Mouse (Mus musculus) erythroblast, embryonic 14.5 days (primary cell): ENCODE results near the gene Jdp2. TPM values are rescaled to one million over a fixed set of nuclear protein-coding genes. Genes with fewer than 3 reads are reported as not detected.

Experiments
- H3K27me3 ChIP-seq: 2 replicates; pipeline ENCODE4 v1.6.1; 2012; ENCODE audit warnings: inconsistent platforms; ENCODE audit not compliant: control insufficient read depth
- H3K36me3 ChIP-seq: 2 replicates; pipeline ENCODE4 v1.6.1; 2012; ENCODE audit warnings: mild to moderate bottlenecking, inconsistent platforms; ENCODE audit not compliant: control insufficient read depth
- H3K4me1 ChIP-seq: 2 replicates; pipeline ENCODE4 v1.6.1; 2012; ENCODE audit warnings: inconsistent platforms; ENCODE audit not compliant: control insufficient read depth
- H3K4me3 ChIP-seq: replicated peaks from 2 replicates; pipeline ENCODE3; 2012; ENCODE audit warnings: moderate library complexity, mild to moderate bottlenecking, inconsistent platforms
- H3K9me3 ChIP-seq: 2 replicates; pipeline ENCODE4 v1.6.1; 2012; ENCODE audit warnings: low read length, inconsistent platforms, mixed read lengths; ENCODE audit not compliant: control insufficient read depth
- GATA1 ChIP-seq: IDR thresholded peaks from 2 replicates; pipeline ENCODE4 v1.6.1; 2012; ENCODE audit warnings: low read length, inconsistent platforms, mixed read lengths
- TAL1 ChIP-seq: IDR thresholded peaks from 3 replicates; pipeline ENCODE4 v1.6.1; 2012; ENCODE audit warnings: low read length, inconsistent platforms, mixed read lengths
- polyA plus RNA-seq: library from polyadenylated mRNA; stranded (reverse); fragments of >175 nt; gene quantifications from 2 replicates; pipeline ENCODE4 v1.2.3, GENCODE M21; 2012

The Jdp2 gene
- 0.07 and 0.10 TPM in 2 replicates for polyA plus RNA-seq

- Histone ChIP-seq H3K27me3 (peaks cover 70% of the 10 kb centered on the region), H3K9me3 (no peaks in the 10 kb centered on the region; the same call in 1 of the 2 replicates), H3K36me3 (no peaks in the 10 kb centered on the region), H3K4me1 (no peaks in the 10 kb centered on the region), H3K4me3 (peak within 1 kb of the TSS; percentile 43)
- TF ChIP-seq GATA1 = no peak
- TF ChIP-seq TAL1 = no peak
These were observed at the start of gene Jdp2 for GRCm38 (mm10) chr12:85598611-85599477. Gene Jdp2, plus strand, starts transcription at chr12:85599027.

- no peaks in the 10 kb centered on the region; the same call in 1 of the 2 replicates for H3K27me3 ChIP-seq
- no peaks in the 10 kb centered on the region for H3K4me1 ChIP-seq
- H3K4me3 ChIP-seq = no peak overlapping the region
- no peaks in the 10 kb centered on the region for H3K9me3 ChIP-seq
- H3K36me3 ChIP-seq = no peaks in the 10 kb centered on the region
- no peak for TF ChIP-seq TAL1
- no peak for TF ChIP-seq GATA1
These were observed 49.2 kb upstream of the Jdp2 start for GRCm38 (mm10) chr12:85549661-85550060.

DNA sequence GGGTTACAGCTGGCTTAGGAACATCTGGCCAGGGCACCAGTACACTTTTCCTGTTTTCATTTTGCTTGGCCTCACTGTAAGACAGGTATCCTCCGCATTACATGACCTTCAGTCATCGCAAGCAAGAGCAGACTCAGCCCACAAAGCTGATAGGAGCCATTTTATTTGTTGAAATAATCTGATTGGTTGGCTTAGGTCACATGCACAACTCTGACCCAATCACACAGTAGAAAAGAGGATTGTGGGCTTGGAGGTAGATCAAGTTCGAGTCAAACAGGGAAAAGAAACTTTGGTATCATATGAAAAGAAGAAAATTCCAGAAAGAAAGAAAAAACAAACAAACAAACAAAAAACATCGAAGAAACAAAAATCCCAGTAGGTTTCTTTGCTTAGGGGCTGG lies 48.4 kb upstream of the Jdp2 start:
- Histone ChIP-seq H3K9me3 (no peaks in the 10 kb centered on the region), H3K4me1 (no peaks in the 10 kb centered on the region), H3K4me3 (no peak overlapping the region), H3K36me3 (no peaks in the 10 kb centered on the region), H3K27me3 (no peaks in the 10 kb centered on the region; the same call in 1 of the 2 replicates)
- TF ChIP-seq GATA1 (no peak), TAL1 (no peak)

DNA sequence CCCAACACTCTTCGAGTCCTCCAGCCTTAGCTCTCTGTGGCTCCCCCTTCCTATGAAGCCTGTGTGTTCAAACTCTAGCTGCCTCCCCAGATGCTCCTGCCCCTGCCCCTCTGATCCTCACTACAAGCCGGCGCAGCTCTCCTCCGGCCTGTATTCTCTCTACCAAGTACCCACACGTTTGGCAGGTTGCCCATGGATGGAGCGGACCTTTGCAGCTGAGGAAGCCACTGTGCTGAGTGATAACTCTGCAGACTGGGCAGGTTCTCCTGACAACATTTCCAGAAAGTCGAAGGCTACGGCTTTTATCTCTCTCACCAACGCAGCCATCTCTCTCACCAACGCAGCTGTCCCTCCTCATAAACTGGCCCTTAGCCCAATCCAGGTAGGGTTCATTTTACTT lies 39.5 kb upstream of the Jdp2 start:
- Histone ChIP-seq H3K9me3 (no peaks in the 10 kb centered on the region), H3K36me3 (no peaks in the 10 kb centered on the region), H3K4me1 (no peaks in the 10 kb centered on the region), H3K27me3 (no peaks in the 10 kb centered on the region), H3K4me3 (no peak overlapping the region)
- TF ChIP-seq GATA1 (no peak), TAL1 (no peak)

DNA sequence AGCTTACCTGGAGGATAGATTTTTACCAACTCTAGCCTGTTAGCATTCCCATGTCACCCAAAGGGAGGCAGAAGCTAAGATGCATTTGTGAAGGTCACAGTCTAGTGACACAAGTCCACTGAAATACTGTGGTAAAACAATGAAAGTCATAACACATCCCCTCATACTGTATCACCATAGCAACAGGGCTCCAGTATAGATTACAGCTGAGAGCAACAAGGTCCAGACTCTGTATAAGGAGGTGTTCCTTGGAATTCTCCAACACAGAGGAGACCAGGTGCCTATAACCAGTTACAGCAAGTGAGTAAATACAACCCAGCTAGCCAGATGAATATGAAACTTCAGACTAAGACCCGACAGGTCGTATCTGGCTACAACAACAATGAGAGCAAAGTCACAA lies 33.4 kb upstream of the Jdp2 start:
- TF ChIP-seq TAL1 = no peak
- Histone ChIP-seq H3K9me3 (no peaks in the 10 kb centered on the region), H3K4me3 (no peak overlapping the region), H3K27me3 (no peaks in the 10 kb centered on the region), H3K4me1 (no peaks in the 10 kb centered on the region), H3K36me3 (no peaks in the 10 kb centered on the region)

GRCm38 (mm10) chr12:85568298-85568697 lies 30.5 kb upstream of the Jdp2 start:
- no peaks in the 10 kb centered on the region for H3K9me3 ChIP-seq
- no peaks in the 10 kb centered on the region for H3K4me1 ChIP-seq
- H3K36me3 ChIP-seq = no peaks in the 10 kb centered on the region
- TF ChIP-seq GATA1 (no peak), TAL1 (no peak)
- H3K27me3 ChIP-seq = no peaks in the 10 kb centered on the region
- no peak overlapping the region for H3K4me3 ChIP-seq

DNA sequence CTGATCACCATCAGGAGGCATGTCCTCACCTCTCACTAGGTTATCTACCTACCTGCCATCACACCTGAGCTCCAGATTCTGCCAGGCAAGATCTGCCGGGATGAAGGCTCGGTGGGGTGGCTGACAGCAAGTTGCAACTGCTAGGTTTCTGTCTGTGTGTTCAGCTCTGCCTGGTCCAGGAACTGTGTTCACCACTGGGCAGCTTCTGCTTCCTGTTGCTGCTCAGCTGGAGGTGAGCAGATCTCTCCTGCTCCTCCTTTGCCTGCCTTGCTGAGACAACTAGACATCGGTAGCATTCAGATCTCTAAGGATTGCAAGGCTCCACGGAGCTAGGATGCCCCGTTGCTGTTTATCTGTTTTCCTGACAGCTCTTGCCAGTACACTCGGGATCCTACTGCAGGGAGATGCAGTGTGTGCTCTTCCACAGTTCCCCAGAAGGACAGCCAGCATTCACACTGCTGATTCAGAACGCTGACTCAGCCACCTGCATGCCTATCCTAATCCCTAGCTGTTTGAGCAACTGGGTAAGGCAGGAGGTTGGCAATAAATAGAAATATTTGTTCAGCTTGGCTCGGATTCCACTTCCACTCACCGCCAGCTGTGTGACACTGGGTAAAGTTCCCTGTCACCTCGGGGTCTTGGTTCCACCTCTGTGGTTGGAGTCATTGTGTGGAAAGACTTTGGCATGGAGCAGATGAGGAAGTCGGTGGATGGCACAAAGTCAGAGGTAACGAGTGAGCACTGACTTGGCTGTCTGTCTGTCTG lies 29.3 kb upstream of the Jdp2 start:
- Histone ChIP-seq H3K4me3 (no peak overlapping the region), H3K27me3 (no peaks in the 10 kb centered on the region)

GRCm38 (mm10) chr12:85570158-85570540 lies 28.7 kb upstream of the Jdp2 start:
- no peaks in the 10 kb centered on the region for H3K27me3 ChIP-seq
- no peaks in the 10 kb centered on the region for H3K9me3 ChIP-seq
- H3K4me1 ChIP-seq = no peaks in the 10 kb centered on the region
- no peak overlapping the region for H3K4me3 ChIP-seq
- no peak for TF ChIP-seq GATA1
- no peak for TF ChIP-seq TAL1
- no peaks in the 10 kb centered on the region for H3K36me3 ChIP-seq

More for the DNA sequence above, 29.3 kb upstream of the Jdp2 start:
- TF ChIP-seq GATA1 = no peak
- TF ChIP-seq TAL1 = no peak
- H3K9me3 ChIP-seq = no peaks in the 10 kb centered on the region
- no peaks in the 10 kb centered on the region for H3K4me1 ChIP-seq
- H3K36me3 ChIP-seq = no peaks in the 10 kb centered on the region

DNA sequence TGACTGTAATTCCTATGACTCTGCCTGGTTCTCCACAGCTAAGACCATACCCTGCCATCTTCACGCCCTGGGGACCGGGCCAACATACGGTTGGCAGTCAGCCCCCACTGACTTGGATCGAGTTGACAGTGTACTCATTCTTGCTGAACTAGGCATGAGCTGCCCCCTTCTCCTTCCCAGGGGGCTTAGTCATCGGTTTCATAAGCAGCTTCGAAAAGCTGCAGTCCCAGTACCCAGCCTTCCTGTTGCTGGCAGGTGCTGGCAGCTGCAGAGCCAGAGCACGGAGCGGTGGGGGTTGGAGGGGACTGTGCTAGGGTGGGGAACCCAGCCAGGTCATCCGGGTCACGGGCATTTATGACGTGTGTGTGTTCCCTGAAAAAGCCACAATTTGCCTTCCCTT lies 27.5 kb upstream of the Jdp2 start:
- TF ChIP-seq GATA1 (no peak), TAL1 (no peak)
- no peaks in the 10 kb centered on the region for H3K27me3 ChIP-seq

More for the DNA sequence above, 27.5 kb upstream of the Jdp2 start:
- H3K4me1 ChIP-seq = no peaks in the 10 kb centered on the region
- H3K9me3 ChIP-seq = no peaks in the 10 kb centered on the region
- no peak overlapping the region for H3K4me3 ChIP-seq
- no peaks in the 10 kb centered on the region for H3K36me3 ChIP-seq
